Mouse (Mus musculus): Measurements from ENCODE around the gene Spon1. TPM values are rescaled to one million over a fixed set of nuclear protein-coding genes. Genes with fewer than 3 reads are reported as not detected.

Gene Spon1
- polyA plus RNA-seq, 1 experiment from 2014 or later, result 39.6 TPM

DNA sequence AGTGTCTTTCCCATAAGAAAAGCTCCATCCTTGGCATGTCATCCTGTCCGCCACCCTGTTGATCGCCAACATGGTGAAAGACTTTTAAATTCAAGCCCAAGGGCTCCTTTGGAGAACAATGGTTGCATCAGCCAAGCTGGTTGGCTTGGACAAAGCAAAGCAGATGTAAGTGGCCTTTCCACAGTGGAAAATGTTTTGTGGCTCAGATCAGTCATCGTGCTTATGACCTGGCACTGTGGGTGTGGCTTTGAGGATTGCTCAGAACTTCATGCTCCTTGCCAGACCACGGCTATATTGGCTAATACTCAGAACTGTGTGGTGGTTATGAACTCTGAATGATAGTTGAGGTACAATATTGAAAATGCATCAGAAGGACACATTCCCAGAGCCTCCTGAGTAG lies 96.2 kb downstream of the Spon1 start:
- Histone ChIP-seq H3K9me3 (ENCODE audit: control insufficient read depth, low read length) (no peaks in the 10 kb centered on the region), H3K4me1 (ENCODE audit: control insufficient read depth, insufficient read depth, low read length) (no peaks in the 10 kb centered on the region), H3K4me3 (replicated peaks; ENCODE audit: low read depth, low read length) (no peak overlapping the region), H3K36me3 (ENCODE audit: control insufficient read depth, insufficient read depth, low read length) (no peaks in the 10 kb centered on the region), H3K4me2 (ENCODE audit: low read length) (no peak overlapping the region), H3K9ac (replicated peaks; ENCODE audit: low read length) (no peak overlapping the region), H3K27me3 (ENCODE audit: control insufficient read depth, insufficient read depth, low read length) (no peaks in the 10 kb centered on the region), H3K27ac (replicated peaks; ENCODE audit: low read depth, low read length) (no peak overlapping the region)
- WGBS, result 91% methylated on average over 4 of the region's 4 CpGs
- DNase-seq, result no peak
- no peak for ATAC-seq (ENCODE audit: low FRiP score, low TSS enrichment)

DNA sequence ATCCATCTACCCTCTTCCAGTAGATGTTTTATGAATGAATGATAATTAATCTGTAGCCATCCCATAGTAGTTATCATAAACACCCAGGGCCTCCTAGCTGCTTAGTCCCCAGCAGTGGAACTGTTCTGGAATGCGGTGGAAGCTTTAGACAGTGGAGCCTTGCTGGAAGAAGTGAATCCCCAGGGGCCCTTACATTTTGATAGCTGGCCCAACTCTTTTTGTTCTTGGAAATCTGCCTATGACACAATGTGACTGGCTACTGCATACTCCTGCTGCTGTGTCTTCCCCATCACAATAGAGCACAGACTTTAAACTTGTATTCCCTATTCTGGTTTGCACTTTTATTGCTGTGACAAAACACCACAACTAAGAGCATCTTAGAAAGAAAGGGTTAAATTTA lies 107.0 kb downstream of the Spon1 start:
- 91% methylated on average over 1 of the region's 1 CpGs for WGBS
- DNase-seq (no peak), ATAC-seq (ENCODE audit: low FRiP score, low TSS enrichment) (no peak)
- no peaks in the 10 kb centered on the region for H3K9me3 ChIP-seq (ENCODE audit: control insufficient read depth, low read length)
- no peak overlapping the region for H3K4me3 ChIP-seq (replicated peaks; ENCODE audit: low read depth, low read length)
- no peak overlapping the region for H3K4me2 ChIP-seq (ENCODE audit: low read length)
- H3K36me3 ChIP-seq (ENCODE audit: control insufficient read depth, insufficient read depth, low read length), result no peaks in the 10 kb centered on the region
- H3K27me3 ChIP-seq (ENCODE audit: control insufficient read depth, insufficient read depth, low read length), result no peaks in the 10 kb centered on the region
- no peak overlapping the region for H3K9ac ChIP-seq (replicated peaks; ENCODE audit: low read length)
- no peak overlapping the region for H3K27ac ChIP-seq (replicated peaks; ENCODE audit: low read depth, low read length)
- H3K4me1 ChIP-seq (ENCODE audit: control insufficient read depth, insufficient read depth, low read length), result no peaks in the 10 kb centered on the region

DNA sequence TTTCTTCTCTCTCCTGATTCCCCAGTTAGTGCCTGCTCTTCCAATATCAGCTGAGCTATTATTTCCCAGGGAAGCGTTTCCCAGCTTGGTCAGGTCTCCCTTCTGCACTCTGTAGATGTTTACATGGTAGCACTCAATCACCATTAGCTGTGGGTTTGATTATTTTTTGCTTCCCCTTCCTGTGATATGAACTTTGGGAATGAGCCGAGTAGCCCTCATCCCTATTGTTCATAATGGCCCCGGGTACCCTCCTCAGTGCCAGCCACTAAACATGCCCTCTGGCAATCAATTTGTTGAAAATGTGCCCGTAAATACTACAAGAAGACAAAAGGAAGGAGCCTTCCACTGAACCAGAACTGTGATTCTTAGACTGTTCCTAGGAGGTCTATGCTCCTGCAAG lies 111.7 kb downstream of the Spon1 start:
- Histone ChIP-seq H3K36me3 (ENCODE audit: control insufficient read depth, insufficient read depth, low read length) (no peaks in the 10 kb centered on the region), H3K9ac (replicated peaks; ENCODE audit: low read length) (no peak overlapping the region), H3K27ac (replicated peaks; ENCODE audit: low read depth, low read length) (no peak overlapping the region), H3K4me3 (replicated peaks; ENCODE audit: low read depth, low read length) (no peak overlapping the region), H3K27me3 (ENCODE audit: control insufficient read depth, insufficient read depth, low read length) (no peaks in the 10 kb centered on the region), H3K9me3 (ENCODE audit: control insufficient read depth, low read length) (no peaks in the 10 kb centered on the region), H3K4me2 (ENCODE audit: low read length) (no peak overlapping the region), H3K4me1 (ENCODE audit: control insufficient read depth, insufficient read depth, low read length) (peaks cover 14% of the 10 kb centered on the region)
- ATAC-seq (ENCODE audit: low FRiP score, low TSS enrichment) (no peak), DNase-seq (no peak)
- WGBS, result 90% methylated on average over 4 of the region's 4 CpGs

DNA sequence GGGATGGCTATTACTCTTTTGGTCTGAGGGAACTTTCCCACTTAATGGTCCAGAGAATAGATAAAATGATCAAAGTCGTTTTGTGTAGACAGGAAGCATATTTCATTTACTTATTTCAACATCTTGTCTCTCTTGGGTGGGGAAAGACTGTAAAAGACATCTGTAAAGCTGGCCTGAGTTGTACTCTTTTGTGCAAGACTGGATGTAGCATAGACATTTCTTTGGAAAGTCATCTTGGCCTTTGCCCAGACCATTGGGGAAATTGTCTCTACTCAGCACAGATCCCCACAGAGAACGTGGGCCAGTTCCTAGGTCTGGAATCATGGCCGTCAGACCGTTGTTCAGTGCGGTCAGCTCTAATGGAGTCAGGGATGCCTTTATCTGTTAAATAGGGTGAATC lies 112.1 kb downstream of the Spon1 start:
- DNase-seq, result no peak
- no peaks in the 10 kb centered on the region for H3K36me3 ChIP-seq (ENCODE audit: control insufficient read depth, insufficient read depth, low read length)
- H3K4me1 ChIP-seq (ENCODE audit: control insufficient read depth, insufficient read depth, low read length), result peaks cover 14% of the 10 kb centered on the region
- no peaks in the 10 kb centered on the region for H3K9me3 ChIP-seq (ENCODE audit: control insufficient read depth, low read length)
- H3K27me3 ChIP-seq (ENCODE audit: control insufficient read depth, insufficient read depth, low read length), result no peaks in the 10 kb centered on the region
- H3K27ac ChIP-seq (replicated peaks; ENCODE audit: low read depth, low read length), result no peak overlapping the region
- WGBS, result 87% methylated on average over 5 of the region's 5 CpGs
- no peak overlapping the region for H3K4me3 ChIP-seq (replicated peaks; ENCODE audit: low read depth, low read length)
- no peak overlapping the region for H3K9ac ChIP-seq (replicated peaks; ENCODE audit: low read length)
- H3K4me2 ChIP-seq (ENCODE audit: low read length), result no peak overlapping the region
- no peak for ATAC-seq (ENCODE audit: low FRiP score, low TSS enrichment)

DNA sequence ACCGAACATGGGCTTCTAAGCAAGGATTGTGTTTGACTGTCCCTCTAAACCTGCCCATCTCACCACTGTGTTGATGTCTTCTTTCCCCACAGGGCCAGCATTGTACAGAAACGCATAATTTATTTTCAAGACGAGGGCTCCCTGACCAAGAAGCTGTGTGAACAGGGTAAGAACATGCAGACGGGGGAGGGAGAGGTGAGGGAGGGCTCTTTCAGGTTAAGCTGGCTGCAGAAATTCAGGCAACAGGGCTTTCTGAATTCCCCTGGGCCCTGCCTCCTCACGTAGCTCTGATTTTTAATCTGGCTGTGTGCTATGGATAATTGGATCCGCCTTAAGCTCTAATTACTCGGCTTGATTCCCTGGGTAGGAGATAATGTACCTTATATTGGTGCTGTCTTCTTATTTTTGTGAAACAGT lies 113.3 kb downstream of the Spon1 start:
- Histone ChIP-seq H3K9ac (replicated peaks; ENCODE audit: low read length) (no peak overlapping the region), H3K36me3 (ENCODE audit: control insufficient read depth, insufficient read depth, low read length) (no peaks in the 10 kb centered on the region), H3K27ac (replicated peaks; ENCODE audit: low read depth, low read length) (peak overlapping the region; percentile 70), H3K27me3 (ENCODE audit: control insufficient read depth, insufficient read depth, low read length) (no peaks in the 10 kb centered on the region), H3K4me1 (ENCODE audit: control insufficient read depth, insufficient read depth, low read length) (peaks cover 14% of the 10 kb centered on the region), H3K4me3 (replicated peaks; ENCODE audit: low read depth, low read length) (no peak overlapping the region), H3K4me2 (ENCODE audit: low read length) (0 out of 2 replicates have a peak overlapping the region, but pooled peaks have one; percentile 15), H3K9me3 (ENCODE audit: control insufficient read depth, low read length) (no peaks in the 10 kb centered on the region)
- 23% methylated on average over 7 of the region's 7 CpGs for WGBS
- DNase-seq (peak; percentile 82), ATAC-seq (ENCODE audit: low FRiP score, low TSS enrichment) (no peak; the same call in 1 of the 2 replicates)

DNA sequence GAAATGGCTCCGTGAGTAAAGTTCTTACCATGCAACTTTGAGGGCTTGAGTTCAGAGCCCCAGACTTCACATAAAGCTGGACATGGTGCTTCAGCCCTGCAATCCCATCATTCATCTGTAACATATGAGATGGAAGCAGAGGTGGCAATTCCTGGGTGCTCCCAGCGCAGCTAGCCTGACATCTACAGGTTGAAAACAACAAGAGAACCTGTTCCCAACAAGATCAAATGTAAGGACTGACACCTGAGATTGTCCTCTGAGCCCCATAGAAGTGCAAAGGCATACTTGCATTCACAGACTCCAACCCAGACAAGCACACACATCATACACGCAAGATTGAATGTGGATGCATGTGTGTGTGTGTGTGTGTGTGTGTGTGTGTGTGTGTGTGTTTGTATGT lies 114.2 kb downstream of the Spon1 start:
- Histone ChIP-seq H3K9ac (replicated peaks; ENCODE audit: low read length) (no peak overlapping the region), H3K27me3 (ENCODE audit: control insufficient read depth, insufficient read depth, low read length) (no peaks in the 10 kb centered on the region), H3K9me3 (ENCODE audit: control insufficient read depth, low read length) (no peaks in the 10 kb centered on the region), H3K4me1 (ENCODE audit: control insufficient read depth, insufficient read depth, low read length) (peaks cover 14% of the 10 kb centered on the region), H3K4me2 (ENCODE audit: low read length) (no peak overlapping the region), H3K27ac (replicated peaks; ENCODE audit: low read depth, low read length) (0 out of 2 replicates have a peak overlapping the region, but pooled peaks have one; percentile 70), H3K36me3 (ENCODE audit: control insufficient read depth, insufficient read depth, low read length) (no peaks in the 10 kb centered on the region), H3K4me3 (replicated peaks; ENCODE audit: low read depth, low read length) (no peak overlapping the region)
- ATAC-seq (ENCODE audit: low FRiP score, low TSS enrichment) (no peak), DNase-seq (no peak)
- 82% methylated on average over 3 of the region's 3 CpGs for WGBS

DNA sequence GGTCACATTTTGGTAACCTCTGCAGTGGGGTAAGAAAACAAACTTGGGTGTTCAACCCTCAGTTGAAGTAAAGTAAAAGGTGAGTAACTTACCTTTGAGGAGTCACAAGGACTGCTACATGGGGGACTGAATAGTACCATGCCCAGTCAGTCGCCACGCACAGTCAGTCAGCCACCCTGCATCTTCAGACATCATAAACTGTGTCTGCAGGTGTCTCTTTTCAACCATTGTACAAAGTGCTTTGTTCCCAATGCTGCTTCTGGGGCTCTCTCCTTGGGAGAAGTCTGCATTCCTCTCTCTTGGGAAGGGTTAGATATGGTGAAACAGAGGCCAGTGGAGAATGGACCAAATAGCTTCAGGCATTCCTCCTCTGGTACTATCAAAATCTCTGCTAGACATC lies 125.0 kb downstream of the Spon1 start:
- no peak overlapping the region for H3K9ac ChIP-seq (replicated peaks; ENCODE audit: low read length)
- WGBS, result 96% methylated on average over 2 of the region's 2 CpGs

DNA sequence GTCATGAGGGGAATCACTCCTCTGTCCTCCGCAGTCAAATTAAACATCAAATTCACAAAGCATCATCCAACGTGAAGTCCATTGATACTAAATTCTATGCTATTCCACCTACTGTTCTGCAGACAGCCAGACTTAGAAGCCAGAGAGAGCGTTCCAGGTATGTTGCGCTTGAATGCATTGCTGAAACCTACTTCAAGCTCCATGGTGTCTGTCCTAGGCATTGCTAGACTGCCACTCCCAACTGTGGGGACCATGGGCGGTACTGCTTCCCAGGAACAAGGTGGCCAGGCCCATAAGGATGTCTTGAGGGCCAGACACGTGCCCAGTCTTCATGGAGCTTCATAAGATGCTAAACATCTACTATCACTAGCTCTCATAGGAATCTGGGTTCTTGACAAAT lies 125.7 kb downstream of the Spon1 start:
- no peak for ATAC-seq (ENCODE audit: low FRiP score, low TSS enrichment)
- no peak overlapping the region for H3K4me3 ChIP-seq (replicated peaks; ENCODE audit: low read depth, low read length)
- H3K9ac ChIP-seq (replicated peaks; ENCODE audit: low read length), result no peak overlapping the region
- no peak for DNase-seq
- H3K4me2 ChIP-seq (ENCODE audit: low read length), result no peak overlapping the region
- no peaks in the 10 kb centered on the region for H3K9me3 ChIP-seq (ENCODE audit: control insufficient read depth, low read length)
- H3K4me1 ChIP-seq (ENCODE audit: control insufficient read depth, insufficient read depth, low read length), result no peaks in the 10 kb centered on the region
- no peaks in the 10 kb centered on the region for H3K36me3 ChIP-seq (ENCODE audit: control insufficient read depth, insufficient read depth, low read length)
- WGBS, result 90% methylated on average over 6 of the region's 6 CpGs
- H3K27ac ChIP-seq (replicated peaks; ENCODE audit: low read depth, low read length), result no peak overlapping the region
- no peaks in the 10 kb centered on the region for H3K27me3 ChIP-seq (ENCODE audit: control insufficient read depth, insufficient read depth, low read length)

More for the DNA sequence above, 125.0 kb downstream of the Spon1 start:
- H3K4me3 ChIP-seq (replicated peaks; ENCODE audit: low read depth, low read length), result no peak overlapping the region
- H3K36me3 ChIP-seq (ENCODE audit: control insufficient read depth, insufficient read depth, low read length), result no peaks in the 10 kb centered on the region
- ATAC-seq (ENCODE audit: low FRiP score, low TSS enrichment), result no peak
- H3K27me3 ChIP-seq (ENCODE audit: control insufficient read depth, insufficient read depth, low read length), result no peaks in the 10 kb centered on the region
- H3K9me3 ChIP-seq (ENCODE audit: control insufficient read depth, low read length), result no peaks in the 10 kb centered on the region
- H3K4me2 ChIP-seq (ENCODE audit: low read length), result no peak overlapping the region
- no peak for DNase-seq
- no peak overlapping the region for H3K27ac ChIP-seq (replicated peaks; ENCODE audit: low read depth, low read length)
- no peaks in the 10 kb centered on the region for H3K4me1 ChIP-seq (ENCODE audit: control insufficient read depth, insufficient read depth, low read length)

DNA sequence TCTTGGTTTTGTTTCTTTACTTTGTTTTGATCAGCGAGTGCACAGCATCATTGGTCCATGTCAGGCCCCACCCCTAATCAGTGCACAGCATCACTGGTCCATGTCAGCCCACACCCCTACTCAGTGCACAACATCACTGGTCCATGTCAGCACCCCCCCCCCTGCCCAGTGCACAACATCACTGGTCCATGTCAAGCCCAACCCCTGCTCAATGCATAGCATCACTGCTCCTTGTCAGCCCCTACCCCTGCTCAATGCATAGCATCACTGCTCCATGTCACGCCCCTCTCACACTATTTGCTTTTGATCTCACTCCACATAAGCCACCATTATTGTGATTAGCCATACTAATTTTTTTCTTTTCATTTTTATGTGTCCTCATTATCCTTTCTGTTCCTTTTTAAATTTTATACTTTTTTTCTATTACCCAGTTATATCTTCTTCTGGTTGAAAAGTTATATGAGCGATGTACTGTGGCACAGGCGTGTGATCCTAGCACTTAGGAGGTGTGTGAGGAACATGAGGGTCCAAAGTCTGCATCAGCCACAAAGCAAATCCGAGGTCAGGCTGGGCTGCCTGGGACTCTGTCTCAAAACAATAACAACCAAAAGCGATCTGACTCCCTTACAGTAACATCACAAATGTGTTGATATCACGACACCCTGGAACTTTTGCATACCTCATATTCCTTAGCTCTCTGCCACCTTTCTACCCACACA lies 128.3 kb downstream of the Spon1 start:
- Histone ChIP-seq H3K4me3 (replicated peaks; ENCODE audit: low read depth, low read length) (no peak overlapping the region), H3K36me3 (ENCODE audit: control insufficient read depth, insufficient read depth, low read length) (no peaks in the 10 kb centered on the region), H3K9ac (replicated peaks; ENCODE audit: low read length) (no peak overlapping the region), H3K4me1 (ENCODE audit: control insufficient read depth, insufficient read depth, low read length) (no peaks in the 10 kb centered on the region), H3K27me3 (ENCODE audit: control insufficient read depth, insufficient read depth, low read length) (no peaks in the 10 kb centered on the region), H3K27ac (replicated peaks; ENCODE audit: low read depth, low read length) (no peak overlapping the region), H3K9me3 (ENCODE audit: control insufficient read depth, low read length) (no peaks in the 10 kb centered on the region), H3K4me2 (ENCODE audit: low read length) (no peak overlapping the region)
- no peak for DNase-seq
- 86% methylated on average over 7 of the region's 7 CpGs for whole genome bisulfite sequencing
- no peak for ATAC-seq (ENCODE audit: low FRiP score, low TSS enrichment)
